Mouse (Mus musculus): Measurements from ENCODE around the gene Yipf3.
A peak's percentile ranks its signal among the peaks of the same experiment; 100 is the strongest.

The Yipf3 gene

GRCm38 (mm10) chr17:46255147-46255546 is 7.3 kb downstream of the Yipf3 start:
- DNase-seq (ENCODE audit: low spot score), result no peak

- DNase-seq (ENCODE audit: low spot score), result no peak
Measured at GRCm38 (mm10) chr17:46258279-46259053, 10.6 kb downstream of the Yipf3 start.

GRCm38 (mm10) chr17:46259675-46260074 is 11.8 kb downstream of the Yipf3 start:
- no peak for DNase-seq (ENCODE audit: low spot score)

GRCm38 (mm10) chr17:46262201-46262694 is 14.4 kb downstream of the Yipf3 start:
- DNase-seq (ENCODE audit: low spot score), result no peak

- DNase-seq (ENCODE audit: low spot score), result no peak
Measured at GRCm38 (mm10) chr17:46265502-46265901, 17.6 kb downstream of the Yipf3 start.

GRCm38 (mm10) chr17:46265918-46266618 is 18.2 kb downstream of the Yipf3 start:
- DNase-seq (ENCODE audit: low spot score), result no peak

- no peak for DNase-seq (ENCODE audit: low spot score)
Measured at GRCm38 (mm10) chr17:46266986-46267385, 19.1 kb downstream of the Yipf3 start.

- no peak for DNase-seq (ENCODE audit: low spot score)
Measured at GRCm38 (mm10) chr17:46267511-46267910, 19.6 kb downstream of the Yipf3 start.

GRCm38 (mm10) chr17:46268026-46268720 is 20.3 kb downstream of the Yipf3 start:
- no peak for DNase-seq (ENCODE audit: low spot score)

- DNase-seq (ENCODE audit: low spot score), result no peak
Measured at GRCm38 (mm10) chr17:46269771-46270534, 22.1 kb downstream of the Yipf3 start.

GRCm38 (mm10) chr17:46272058-46272457 is 24.2 kb downstream of the Yipf3 start:
- DNase-seq (ENCODE audit: low spot score), result no peak

GRCm38 (mm10) chr17:46272675-46273074 is 24.8 kb downstream of the Yipf3 start:
- DNase-seq (ENCODE audit: low spot score), result no peak

GRCm38 (mm10) chr17:46273803-46274236 is 25.9 kb downstream of the Yipf3 start:
- DNase-seq (ENCODE audit: low spot score), result no peak

- no peak for DNase-seq (ENCODE audit: low spot score)
Measured at GRCm38 (mm10) chr17:46274465-46274864, 26.6 kb downstream of the Yipf3 start.

- no peak for DNase-seq (ENCODE audit: low spot score)
Measured at GRCm38 (mm10) chr17:46275034-46275433, 27.2 kb downstream of the Yipf3 start.

GRCm38 (mm10) chr17:46275506-46275905 is 27.6 kb downstream of the Yipf3 start:
- no peak for DNase-seq (ENCODE audit: low spot score)

- no peak for DNase-seq (ENCODE audit: low spot score)
Measured at GRCm38 (mm10) chr17:46277586-46277985, 29.7 kb downstream of the Yipf3 start.

- no peak for DNase-seq (ENCODE audit: low spot score)
Measured at GRCm38 (mm10) chr17:46278011-46278765, 30.3 kb downstream of the Yipf3 start.

- peak; percentile 90 for DNase-seq (ENCODE audit: low spot score)
Measured at GRCm38 (mm10) chr17:46282483-46283123, 34.7 kb downstream of the Yipf3 start, which contains the start of gene Tjap1. Gene Tjap1, minus strand, starts transcription at chr17:46283026.

GRCm38 (mm10) chr17:46283140-46283539 is 35.3 kb downstream of the Yipf3 start:
- no peak for DNase-seq (ENCODE audit: low spot score)
